Mouse (Mus musculus): ENCODE measurements around the gene Spata1.

Spata1 gene

GRCm38 (mm10) chr3:146418901-146419300 lies 80.7 kb downstream of the Spata1 start:
- no peak for DNase-seq

GRCm38 (mm10) chr3:146417873-146418272 lies 81.7 kb downstream of the Spata1 start:
- no peak for DNase-seq

- no peak for DNase-seq
These were observed 85.0 kb downstream of the Spata1 start for GRCm38 (mm10) chr3:146414555-146414954.

- no peak for DNase-seq
These were observed 85.6 kb downstream of the Spata1 start for GRCm38 (mm10) chr3:146413992-146414391.

GRCm38 (mm10) chr3:146413016-146413415 lies 86.5 kb downstream of the Spata1 start:
- DNase-seq: no peak

GRCm38 (mm10) chr3:146412480-146412879 lies 87.1 kb downstream of the Spata1 start:
- no peak for DNase-seq

GRCm38 (mm10) chr3:146412008-146412407 lies 87.5 kb downstream of the Spata1 start:
- DNase-seq: no peak

- DNase-seq: no peak
These were observed 89.4 kb downstream of the Spata1 start for GRCm38 (mm10) chr3:146410114-146410513.
